Mouse (Mus musculus) heart, embryonic 14.5 days (tissue): ENCODE data around the gene Olfr769. TPM values are rescaled to one million over a fixed set of nuclear protein-coding genes. Genes with fewer than 3 reads are reported as not detected.
"Not testable (repeated sequence)": the region's sequence is repeated elsewhere in the genome, so short reads cannot be mapped to it uniquely, and the experiment has no call there.

Experiments used
- ATAC-seq: fragments of 200-750 bp; cut with Nextera tagmentation; 2 replicates; pipeline ENCODE4 v1.8.0; 2017; ENCODE audit warnings: low read depth, moderate TSS enrichment; ENCODE audit not compliant: insufficient number of reproducible peaks, insufficient read depth, low FRiP score
- H3K27ac ChIP-seq, 2 experiments: fragments of 200-500 bp in 1 of 2; fragments of 300-500 bp in 1 of 2; sonication (generic) in 1 of 2; replicated peaks in 1 of 2; 2 replicates each; pipeline ENCODE4 v1.5.1; 2012 to 2014; ENCODE audit warnings: low read depth in 2 of 2, low read length in 2 of 2, control low read depth in 1 of 2, mild to moderate bottlenecking in 1 of 2, mixed read lengths in 1 of 2; ENCODE audit not compliant: control insufficient read depth in 1 of 2, insufficient read depth in 1 of 2
- H3K27me3 ChIP-seq: fragments of 300-500 bp; sonication (generic); 2 replicates; pipeline ENCODE4 v1.6.1; 2014; ENCODE audit warnings: mild to moderate bottlenecking, low read length, control low read depth; ENCODE audit not compliant: control insufficient read depth, insufficient read depth
- H3K36me3 ChIP-seq: fragments of 300-500 bp; sonication (generic); 2 replicates; pipeline ENCODE4 v1.6.1; 2014; ENCODE audit warnings: mild to moderate bottlenecking, control low read depth, low read length, mixed read lengths; ENCODE audit not compliant: control insufficient read depth, insufficient read depth
- H3K4me1 ChIP-seq, 2 experiments: fragments of 200-500 bp in 1 of 2; fragments of 300-500 bp in 1 of 2; sonication (generic) in 1 of 2; 2 replicates each; pipeline ENCODE4 v1.6.1; 2012 to 2014; ENCODE audit warnings: low read length in 2 of 2, control low read depth in 1 of 2, mixed read lengths in 1 of 2; ENCODE audit not compliant: control insufficient read depth in 2 of 2, insufficient read depth in 2 of 2
- H3K4me2 ChIP-seq: fragments of 300-500 bp; sonication (generic); 2 replicates; pipeline ENCODE4 v1.6.1; 2014; ENCODE audit warnings: mild to moderate bottlenecking, low read length
- H3K4me3 ChIP-seq, 2 experiments: fragments of 200-500 bp in 1 of 2; fragments of 300-500 bp in 1 of 2; sonication (generic) in 1 of 2; 2 replicates each; pipeline ENCODE4 v1.5.1; 2012 to 2014; ENCODE audit warnings: low read length in 2 of 2, mild to moderate bottlenecking in 2 of 2, control low read depth in 1 of 2, low read depth in 1 of 2, moderate library complexity in 1 of 2; ENCODE audit not compliant: control insufficient read depth in 1 of 2, insufficient read depth in 1 of 2
- H3K9ac ChIP-seq: fragments of 300-500 bp; sonication (generic); 2 replicates; pipeline ENCODE4 v1.6.1; 2014; ENCODE audit warnings: mild to moderate bottlenecking, low read length
- H3K9me3 ChIP-seq: fragments of 300-500 bp; sonication (generic); 2 replicates; pipeline ENCODE4 v1.6.1; 2016; ENCODE audit warnings: low read length, control low read depth; ENCODE audit not compliant: control insufficient read depth
- WGBS: fragments of 180-500 bp; shearing (Covaris S2); extraction: QIAGEN DNeasy Blood & Tissue Kit; methylation state at CpG from one replicate; pipeline ENCODE4 v1.1.7; 2014; 5-methylcytosine and 5-hydroxymethylcytosine counted together
- polyA plus RNA-seq: library from polyadenylated mRNA; unstranded; fragments of >200 nt; fragmentation: Nextera tagmentation; extraction: Ambion mirVana; gene quantifications from 2 replicates; pipeline ENCODE4 v1.2.1, GENCODE M21; 2014

Olfr769 gene
- polyA plus RNA-seq, result not detected in 2 replicates

- no peak within 1 kb of the TSS for H3K27ac ChIP-seq
- H3K4me1 ChIP-seq, result no peaks in the 10 kb centered on the region
- H3K4me2 ChIP-seq, result no peak within 1 kb of the TSS
- H3K36me3 ChIP-seq, result no peaks in the 10 kb centered on the region
- H3K27me3 ChIP-seq, result no peaks in the 10 kb centered on the region
- H3K4me3 ChIP-seq, result no peak within 1 kb of the TSS
- no peak within 1 kb of the TSS for H3K9ac ChIP-seq
- H3K9me3 ChIP-seq, result peaks cover 5% of the 10 kb centered on the region; the same call in 1 of the 2 replicates
- no peak for ATAC-seq
- WGBS, result 67% methylated on average over 2 of the region's 2 CpGs
These were observed at the start of gene Olfr769 for GRCm38 (mm10) chr10:129117761-129118160. Gene Olfr769 (minus strand): TSS chr10:129117861.

- no peak within 1 kb of the TSS for H3K9ac ChIP-seq
- H3K27me3 ChIP-seq, result no peaks in the 10 kb centered on the region
- 60% methylated on average over 1 of the region's 1 CpGs for WGBS
- H3K9me3 ChIP-seq, result no peaks in the 10 kb centered on the region
- no peak for ATAC-seq
- no peak within 1 kb of the TSS for H3K4me3 ChIP-seq
- no peaks in the 10 kb centered on the region for H3K4me1 ChIP-seq
- H3K27ac ChIP-seq, result no peak within 1 kb of the TSS
- H3K36me3 ChIP-seq, result no peaks in the 10 kb centered on the region
- no peak within 1 kb of the TSS for H3K4me2 ChIP-seq
These were observed 47.0 kb upstream of the Olfr769 start, which contains the start of gene Olfr771 for GRCm38 (mm10) chr10:129164651-129165050. Gene Olfr771 (minus strand): TSS chr10:129164751.

GRCm38 (mm10) chr10:129138898-129139297 is 21.2 kb upstream of the Olfr769 start, which contains the start of gene Olfr770:
Gene Olfr770 (minus strand): TSS chr10:129138998.
- Histone ChIP-seq H3K36me3 (no peaks in the 10 kb centered on the region), H3K27ac (no peak within 1 kb of the TSS), H3K4me3 (no peak within 1 kb of the TSS), H3K9ac (no peak within 1 kb of the TSS), H3K4me2 (no peak within 1 kb of the TSS), H3K4me1 (no peaks in the 10 kb centered on the region), H3K9me3 (no peaks in the 10 kb centered on the region), H3K27me3 (no peaks in the 10 kb centered on the region)
- WGBS, result 81% methylated on average over 2 of the region's 2 CpGs
- ATAC-seq, result no peak

GRCm38 (mm10) chr10:129115146-129115545 is 2.5 kb downstream of the Olfr769 start:
- no peak for ATAC-seq
- Histone ChIP-seq H3K36me3 (no peaks in the 10 kb centered on the region), H3K4me3 (no peak overlapping the region), H3K9me3 (peaks cover 9% of the 10 kb centered on the region), H3K27ac (no peak overlapping the region), H3K4me2 (no peak overlapping the region), H3K4me1 (no peaks in the 10 kb centered on the region), H3K9ac (no peak overlapping the region), H3K27me3 (no peaks in the 10 kb centered on the region)
- WGBS, result 96% methylated on average over 3 of the region's 3 CpGs

GRCm38 (mm10) chr10:129101231-129101630 is 16.4 kb downstream of the Olfr769 start:
- H3K4me1 ChIP-seq, result no peaks in the 10 kb centered on the region
- H3K36me3 ChIP-seq, result no peaks in the 10 kb centered on the region

GRCm38 (mm10) chr10:129099275-129099674 is 18.4 kb downstream of the Olfr769 start, which contains the start of gene Olfr768:
Gene Olfr768 (minus strand): TSS chr10:129099375.
- Histone ChIP-seq H3K9me3 (no peaks in the 10 kb centered on the region), H3K4me2 (no peak within 1 kb of the TSS), H3K27ac (no peak within 1 kb of the TSS), H3K9ac (no peak within 1 kb of the TSS), H3K27me3 (no peaks in the 10 kb centered on the region), H3K4me1 (no peaks in the 10 kb centered on the region), H3K4me3 (no peak within 1 kb of the TSS), H3K36me3 (no peaks in the 10 kb centered on the region)
- no peak for ATAC-seq
- 65% methylated on average over 1 of the region's 1 CpGs for WGBS

More at GRCm38 (mm10) chr10:129101231-129101630, 16.4 kb downstream of the Olfr769 start:
- no peak for ATAC-seq
- H3K4me3 ChIP-seq, result no peak overlapping the region
- H3K4me2 ChIP-seq, result no peak overlapping the region
- 29% methylated on average over 3 of the region's 3 CpGs for WGBS
- no peaks in the 10 kb centered on the region for H3K9me3 ChIP-seq
- no peak overlapping the region for H3K27ac ChIP-seq
- no peaks in the 10 kb centered on the region for H3K27me3 ChIP-seq
- no peak overlapping the region for H3K9ac ChIP-seq

GRCm38 (mm10) chr10:129082810-129083209 is 34.9 kb downstream of the Olfr769 start, which contains the start of gene Olfr767:
Gene Olfr767 (minus strand): TSS chr10:129082910.
- not testable (repeated sequence) for H3K4me1 ChIP-seq, H3K9me3 ChIP-seq, H3K4me3 ChIP-seq, H3K36me3 ChIP-seq, H3K27me3 ChIP-seq, ATAC-seq, H3K27ac ChIP-seq, H3K9ac ChIP-seq, H3K4me2 ChIP-seq

- no peaks in the 10 kb centered on the region for H3K27me3 ChIP-seq
- no peak within 1 kb of the TSS for H3K27ac ChIP-seq
- no peaks in the 10 kb centered on the region for H3K36me3 ChIP-seq
- WGBS, result 73% methylated on average over 2 of the region's 2 CpGs
- no peak within 1 kb of the TSS for H3K4me2 ChIP-seq
- no peak within 1 kb of the TSS for H3K9ac ChIP-seq
- H3K4me1 ChIP-seq, result no peaks in the 10 kb centered on the region
- no peaks in the 10 kb centered on the region for H3K9me3 ChIP-seq
- no peak within 1 kb of the TSS for H3K4me3 ChIP-seq
- ATAC-seq, result no peak
These were observed 48.8 kb downstream of the Olfr769 start, which contains the start of gene Olfr766-ps1 for GRCm38 (mm10) chr10:129068877-129069276. Gene Olfr766-ps1 (minus strand): TSS chr10:129068977.
